Mouse (Mus musculus): ENCODE results near the gene Sipa1l1.

DNA sequence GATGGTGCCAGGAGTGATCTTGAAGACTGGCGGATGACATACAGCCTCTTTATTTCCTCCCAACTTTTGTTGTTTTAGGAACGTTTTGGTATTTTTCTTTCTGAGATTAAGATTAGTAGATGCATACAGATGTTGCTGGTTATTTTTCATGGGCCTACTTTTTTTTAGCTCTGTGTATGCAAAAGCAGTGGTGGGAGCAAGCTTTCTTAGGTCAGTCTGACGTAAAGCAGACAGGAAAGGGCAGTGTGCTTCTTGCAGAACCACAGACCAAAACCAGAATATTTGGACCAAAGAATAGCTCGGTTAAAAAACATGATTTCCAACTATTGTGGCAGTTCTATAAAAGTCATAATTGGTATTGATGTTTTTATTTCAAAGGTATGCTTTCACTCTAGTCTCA, 226.1 kb downstream of the Sipa1l1 start:
- TF ChIP-seq POLR2A (IDR thresholded peaks at IDR 0.05; ENCODE audit: low read depth, low read length) (no peak), USF1 (IDR thresholded peaks at IDR 0.05; ENCODE audit: low read depth, low read length) (no peak), USF2 (conservative IDR thresholded peaks at IDR 0.05; ENCODE audit: low read depth, low read length) (no peak), MXI1 (IDR thresholded peaks at IDR 0.05; ENCODE audit: low read depth, low read length) (no peak), CTCF (conservative IDR thresholded peaks at IDR 0.05 in 1 of 2, IDR thresholded peaks at IDR 0.05 in 1 of 2; ENCODE audit: low read depth in 2 of 2, low read length in 2 of 2) (no peak)
